Mouse (Mus musculus): ENCODE data around the gene Syt3. TPM values are rescaled to one million over a fixed set of nuclear protein-coding genes. Genes with fewer than 3 reads are reported as not detected.

The Syt3 gene
- total RNA-seq, 2 experiments from 2014 or later: 0.34 to 0.49 TPM

- DNase-seq (ENCODE audit: low spot score in 2 of 2): no peak
Measured at GRCm38 (mm10) chr7:44401673-44402072, 17.8 kb downstream of the Syt3 start.

- DNase-seq (ENCODE audit: low spot score in 2 of 2): peak; percentile 68 to 80
Measured at GRCm38 (mm10) chr7:44405346-44406014, 21.6 kb downstream of the Syt3 start.

GRCm38 (mm10) chr7:44406015-44406355 lies 22.1 kb downstream of the Syt3 start:
- DNase-seq (ENCODE audit: low spot score in 2 of 2): no peak

GRCm38 (mm10) chr7:44411144-44411543 lies 27.2 kb downstream of the Syt3 start:
- no peak for DNase-seq (ENCODE audit: low spot score in 2 of 2)

- no peak for DNase-seq (ENCODE audit: low spot score in 2 of 2)
Measured at GRCm38 (mm10) chr7:44413307-44413706, 29.4 kb downstream of the Syt3 start.

- no peak for DNase-seq (ENCODE audit: low spot score in 2 of 2)
Measured at GRCm38 (mm10) chr7:44427666-44428065, 43.8 kb downstream of the Syt3 start.

- no peak for DNase-seq (ENCODE audit: low spot score in 2 of 2)
Measured at GRCm38 (mm10) chr7:44428171-44428950, 44.5 kb downstream of the Syt3 start.

- DNase-seq (ENCODE audit: low spot score in 2 of 2): no peak
Measured at GRCm38 (mm10) chr7:44428968-44429521, 45.1 kb downstream of the Syt3 start, which contains the start of gene Lrrc4b. Gene Lrrc4b, plus strand, starts transcription at chr7:44429018.

GRCm38 (mm10) chr7:44429534-44430488 lies 45.9 kb downstream of the Syt3 start:
- DNase-seq (ENCODE audit: low spot score in 2 of 2): no peak

- no peak for DNase-seq (ENCODE audit: low spot score in 2 of 2)
Measured at GRCm38 (mm10) chr7:44432550-44432949, 48.6 kb downstream of the Syt3 start.

- DNase-seq (ENCODE audit: low spot score in 2 of 2): no peak
Measured at GRCm38 (mm10) chr7:44433371-44433770, 49.5 kb downstream of the Syt3 start.

GRCm38 (mm10) chr7:44434089-44434488 lies 50.2 kb downstream of the Syt3 start:
- DNase-seq (ENCODE audit: low spot score in 2 of 2): no peak

- no peak for DNase-seq (ENCODE audit: low spot score in 2 of 2)
Measured at GRCm38 (mm10) chr7:44435796-44436195, 51.9 kb downstream of the Syt3 start.

- DNase-seq (ENCODE audit: low spot score in 2 of 2): no peak
Measured at GRCm38 (mm10) chr7:44436267-44436666, 52.4 kb downstream of the Syt3 start.

GRCm38 (mm10) chr7:44437188-44437587 lies 53.3 kb downstream of the Syt3 start:
- no peak for DNase-seq (ENCODE audit: low spot score in 2 of 2)

GRCm38 (mm10) chr7:44437933-44438332 lies 54.0 kb downstream of the Syt3 start:
- DNase-seq (ENCODE audit: low spot score in 2 of 2): no peak

GRCm38 (mm10) chr7:44439696-44440095 lies 55.8 kb downstream of the Syt3 start:
- DNase-seq (ENCODE audit: low spot score in 2 of 2): no peak

GRCm38 (mm10) chr7:44440479-44440878 lies 56.6 kb downstream of the Syt3 start:
- DNase-seq (ENCODE audit: low spot score in 2 of 2): no peak

- no peak for DNase-seq (ENCODE audit: low spot score in 2 of 2)
Measured at GRCm38 (mm10) chr7:44441180-44441579, 57.3 kb downstream of the Syt3 start.

GRCm38 (mm10) chr7:44441648-44442109 lies 57.8 kb downstream of the Syt3 start:
- no peak for DNase-seq (ENCODE audit: low spot score in 2 of 2)

- DNase-seq (ENCODE audit: low spot score in 2 of 2): no peak
Measured at GRCm38 (mm10) chr7:44442407-44442821, 58.5 kb downstream of the Syt3 start.
